Mouse (Mus musculus) cerebellum, postnatal 4 days (tissue): ENCODE measurements around the gene Man2a1.
A peak's percentile ranks its signal among the peaks of the same experiment; 100 is the strongest.

Experiments used
- DNase-seq, 2 experiments: peaks; one replicate each; pipeline ENCODE4 v3.0.0; 2022; ENCODE audit warnings: low spot score in 2 of 2, mixed read lengths in 1 of 2

Gene Man2a1

GRCm38 (mm10) chr17:64703649-64704230, 103.2 kb downstream of the Man2a1 start:
- DNase-seq, result no peak

- no peak for DNase-seq
Observed at GRCm38 (mm10) chr17:64707529-64707928, 107.0 kb downstream of the Man2a1 start.

- peak; percentile 22 to 70 for DNase-seq
Observed at GRCm38 (mm10) chr17:64716318-64716717, 115.8 kb downstream of the Man2a1 start.

GRCm38 (mm10) chr17:64719760-64720159, 119.2 kb downstream of the Man2a1 start:
- no peak for DNase-seq

- no peak for DNase-seq
Observed at GRCm38 (mm10) chr17:64721112-64721511, 120.6 kb downstream of the Man2a1 start.

GRCm38 (mm10) chr17:64723162-64723561, 122.6 kb downstream of the Man2a1 start:
- no peak for DNase-seq

GRCm38 (mm10) chr17:64725214-64725613, 124.7 kb downstream of the Man2a1 start:
- DNase-seq, result no peak

GRCm38 (mm10) chr17:64726032-64726431, 125.5 kb downstream of the Man2a1 start:
- DNase-seq, result no peak

GRCm38 (mm10) chr17:64735492-64735891, 135.0 kb downstream of the Man2a1 start:
- DNase-seq, result no peak

- no peak for DNase-seq
Observed at GRCm38 (mm10) chr17:64737918-64738317, 137.4 kb downstream of the Man2a1 start.

- DNase-seq, result no peak
Observed at GRCm38 (mm10) chr17:64739129-64739528, 138.6 kb downstream of the Man2a1 start.

- no peak for DNase-seq
Observed at GRCm38 (mm10) chr17:64742715-64743605, 142.4 kb downstream of the Man2a1 start.

GRCm38 (mm10) chr17:64743606-64744300, 143.2 kb downstream of the Man2a1 start:
- DNase-seq, result no peak

- no peak for DNase-seq
Observed at GRCm38 (mm10) chr17:64746637-64747225, 146.2 kb downstream of the Man2a1 start.

- DNase-seq, result no peak
Observed at GRCm38 (mm10) chr17:64747461-64747860, 146.9 kb downstream of the Man2a1 start.

- no peak for DNase-seq
Observed at GRCm38 (mm10) chr17:64748131-64748530, 147.6 kb downstream of the Man2a1 start.

- no peak for DNase-seq
Observed at GRCm38 (mm10) chr17:64749146-64749545, 148.6 kb downstream of the Man2a1 start.

- no peak for DNase-seq
Observed at GRCm38 (mm10) chr17:64751249-64751648, 150.7 kb downstream of the Man2a1 start.

- DNase-seq, result no peak
Observed at GRCm38 (mm10) chr17:64752126-64753019, 151.8 kb downstream of the Man2a1 start.

GRCm38 (mm10) chr17:64753507-64753906, 153.0 kb downstream of the Man2a1 start:
- no peak for DNase-seq
